Mouse (Mus musculus) monocyte, adult 5-6 weeks (primary cell): ENCODE measurements around the gene Runx1. TPM values are rescaled to one million over a fixed set of nuclear protein-coding genes. Genes with fewer than 3 reads are reported as not detected.

Experiments
- ATAC-seq: fragments of 153-309, 156-312 bp; replicated peaks from 2 replicates; pipeline ENCODE4 v1.8.0; 2017; ENCODE audit warnings: mild to moderate bottlenecking; ENCODE audit not compliant: low TSS enrichment, insufficient number of reproducible peaks, severe bottlenecking, poor library complexity, low FRiP score
- total RNA-seq: library from RNA; stranded (forward); fragments of 200-1000, 200-491, 200-594 nt; gene quantifications from 3 replicates; pipeline ENCODE4 v1.2.3, GENCODE M21; 2017

The Runx1 gene
- total RNA-seq, 1 experiment from 2014 or later, result 77.3 TPM

- no peak for ATAC-seq
Observed at GRCm38 (mm10) chr16:92565291-92565690, 260.7 kb downstream of the Runx1 start.

- no peak for ATAC-seq
Observed at GRCm38 (mm10) chr16:92555051-92555450, 270.9 kb downstream of the Runx1 start.

GRCm38 (mm10) chr16:92552858-92553257 is 273.1 kb downstream of the Runx1 start:
- no peak for ATAC-seq

- ATAC-seq, result no peak
Observed at GRCm38 (mm10) chr16:92552106-92552382, 273.9 kb downstream of the Runx1 start.
